Mouse (Mus musculus): ENCODE measurements at regions not wholly inside any gene's neighbourhood (a gene's known extent, or its start where the extent isn't known, plus 50 kb on each side); places are given as distances from the start of the nearest gene placed in this dataset.

DNA sequence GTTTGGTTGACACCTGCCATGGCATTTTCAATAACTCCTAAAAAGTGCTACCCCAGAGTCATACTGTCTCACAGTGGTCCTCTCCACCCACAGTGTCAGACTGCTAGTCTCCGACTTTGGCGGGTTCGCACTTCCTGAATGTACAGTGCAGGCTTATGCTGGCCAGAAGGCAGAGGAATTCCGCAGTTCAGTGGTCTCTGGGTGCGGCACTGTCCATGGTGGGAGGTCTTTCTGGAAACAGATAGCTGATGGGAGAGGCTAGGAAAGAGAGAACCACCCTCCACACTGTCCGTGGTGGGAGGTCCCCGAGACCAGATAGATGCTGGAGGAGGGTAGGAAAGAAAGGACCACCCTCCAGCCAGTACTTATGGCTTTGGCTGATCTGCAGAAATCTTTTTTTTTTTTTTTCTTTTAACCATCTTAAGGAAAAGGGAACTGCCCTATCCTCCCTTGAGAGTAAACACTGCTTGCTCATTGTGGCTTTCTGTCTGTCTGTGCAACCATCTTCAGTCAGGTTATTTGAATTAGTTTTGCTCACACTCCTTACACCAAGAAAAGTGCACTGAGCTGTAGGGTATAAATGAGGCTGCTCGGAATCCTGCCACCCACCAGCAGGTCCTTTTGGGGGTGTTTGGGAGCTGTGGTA lies 227.2 kb downstream of the Kcnrg start:
- no peak for TF ChIP-seq CTCF (IDR thresholded peaks at IDR 0.05; ENCODE audit: low read depth, low read length)
- no peak for TF ChIP-seq GATA1 (IDR thresholded peaks at IDR 0.05; ENCODE audit: borderline replicate concordance, low read length)

Data from G1E (cell line).